Mouse (Mus musculus) heart, adult 2 months (tissue): ENCODE measurements at regions not wholly inside any gene's neighbourhood (a gene's known extent, or its start where the extent isn't known, plus 50 kb on each side); places are given as distances from the start of the nearest gene placed in this dataset.

Experiments
- DNase-seq, 2 experiments: peaks; one replicate each; pipeline ENCODE4 v3.0.0; 2021
- H3K27ac ChIP-seq: fragments of 200-600 bp; 2 replicates; pipeline ENCODE4 v1.8.1; 2022
- H3K27me3 ChIP-seq: fragments of 200-500 bp; 2 replicates; pipeline ENCODE4 v1.6.1; 2012; ENCODE audit warnings: mild to moderate bottlenecking, low read length, inconsistent platforms, mixed read lengths; ENCODE audit not compliant: control insufficient read depth, insufficient read depth
- H3K36me3 ChIP-seq: fragments of 200-500 bp; 2 replicates; pipeline ENCODE4 v1.6.1; 2012; ENCODE audit warnings: low read length, inconsistent platforms; ENCODE audit not compliant: control insufficient read depth, insufficient read depth
- H3K4me1 ChIP-seq: fragments of 200-500 bp; 2 replicates; pipeline ENCODE4 v1.6.1; 2011; ENCODE audit warnings: low read length; ENCODE audit not compliant: control insufficient read depth, insufficient read depth
- H3K4me3 ChIP-seq: fragments of 200-600 bp; 2 replicates; pipeline ENCODE4 v1.8.1; 2022
- H3K79me2 ChIP-seq: fragments of 200-500 bp; replicated peaks from 2 replicates; pipeline ENCODE4 v1.6.1; 2012; ENCODE audit warnings: mild to moderate bottlenecking, inconsistent platforms, low read length, moderate library complexity, mixed read lengths; ENCODE audit not compliant: control insufficient read depth, insufficient read depth
- H3K9ac ChIP-seq: fragments of 200-500 bp; 2 replicates; pipeline ENCODE4 v1.6.1; 2012; ENCODE audit warnings: low read depth, mild to moderate bottlenecking, control low read depth, inconsistent platforms, low read length, mixed read lengths
- CTCF ChIP-seq: fragments of 200-600 bp; IDR thresholded peaks from 2 replicates; pipeline ENCODE4 v1.8.1; 2022; ENCODE audit warnings: antibody characterized with exemption, mild to moderate bottlenecking, moderate library complexity
- EP300 ChIP-seq: fragments of 200-500 bp; IDR thresholded peaks from 2 replicates; pipeline ENCODE4 v1.6.1; 2011; ENCODE audit warnings: low read depth, low read length, control low read depth; ENCODE audit not compliant: insufficient read depth
- POLR2A ChIP-seq: fragments of 200-500 bp; IDR thresholded peaks from 2 replicates; pipeline ENCODE4 v1.6.1; 2011; ENCODE audit warnings: mild to moderate bottlenecking, low read depth, low read length, control low read depth; ENCODE audit not compliant: insufficient read depth
- WGBS: fragments of 180-500 bp; shearing (Covaris S2); methylation state at CpG from one replicate; pipeline ENCODE4 v1.1.7; 2018; 5-methylcytosine and 5-hydroxymethylcytosine counted together
- intact Hi-C: fragments of 180-260 bp; cut with DNase I; formaldehyde crosslinking; loops from one replicate; pipeline ENCODE4 v1.15.1; 2025

DNA sequence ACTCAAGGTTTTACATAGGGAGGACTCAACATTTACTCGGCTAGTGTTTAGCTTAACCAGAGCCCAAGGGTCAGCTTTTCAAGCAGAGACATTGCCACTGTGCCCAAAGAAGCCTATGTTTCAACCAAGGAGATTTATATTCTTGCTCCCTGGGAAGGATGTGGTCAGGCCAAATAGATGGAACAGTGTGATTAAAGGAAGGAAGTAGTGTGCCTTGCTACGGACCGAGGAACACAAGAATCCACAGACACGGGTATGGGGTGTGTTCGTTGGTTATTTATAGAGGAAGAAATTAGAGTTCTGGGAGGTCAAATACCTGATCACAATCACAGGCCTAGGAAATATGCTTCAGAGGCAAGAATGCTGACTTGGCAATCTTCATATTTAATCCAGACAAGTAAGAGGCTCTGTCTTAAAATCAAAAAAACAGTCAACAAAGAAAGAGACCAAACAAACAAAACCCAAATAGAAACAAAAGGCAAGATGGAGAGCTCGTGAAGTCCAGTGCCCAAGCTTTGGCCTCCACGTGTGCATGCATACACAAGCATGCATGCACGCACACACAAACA, 133.9 kb upstream of the Trp63 start:
- Histone ChIP-seq H3K27ac (no peak overlapping the region), H3K9ac (no peak overlapping the region), H3K79me2 (no peaks in the 10 kb centered on the region), H3K27me3 (no peaks in the 10 kb centered on the region), H3K4me3 (no peak overlapping the region), H3K36me3 (no peaks in the 10 kb centered on the region), H3K4me1 (no peaks in the 10 kb centered on the region)
- WGBS: 71% methylated on average over 8 of the region's 8 CpGs
- TF ChIP-seq CTCF (no peak), EP300 (no peak), POLR2A (no peak)
- DNase-seq: no peak
- intact Hi-C loops: no loop called here

DNA sequence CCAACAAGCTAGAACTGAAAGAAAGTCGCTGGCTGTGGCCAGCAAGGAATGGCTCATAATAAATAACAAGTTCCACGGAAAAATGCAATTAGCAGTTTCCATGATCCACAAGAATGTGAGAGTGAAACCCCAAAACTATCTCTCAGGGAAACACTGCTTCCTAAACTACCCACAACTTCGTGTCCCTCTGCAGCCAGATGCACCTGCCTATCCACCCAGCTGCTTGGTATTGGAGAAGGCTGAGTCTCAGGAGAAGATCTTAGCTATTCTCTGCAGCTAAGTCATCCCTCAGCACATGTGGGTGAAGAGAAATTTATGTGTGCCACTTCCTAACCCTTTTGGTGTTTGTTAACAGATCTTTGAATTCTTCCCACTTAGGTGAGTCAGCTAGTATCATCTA, 126.4 kb upstream of the Trp63 start:
- intact Hi-C loops: no loop called here
- no peak for DNase-seq

DNA sequence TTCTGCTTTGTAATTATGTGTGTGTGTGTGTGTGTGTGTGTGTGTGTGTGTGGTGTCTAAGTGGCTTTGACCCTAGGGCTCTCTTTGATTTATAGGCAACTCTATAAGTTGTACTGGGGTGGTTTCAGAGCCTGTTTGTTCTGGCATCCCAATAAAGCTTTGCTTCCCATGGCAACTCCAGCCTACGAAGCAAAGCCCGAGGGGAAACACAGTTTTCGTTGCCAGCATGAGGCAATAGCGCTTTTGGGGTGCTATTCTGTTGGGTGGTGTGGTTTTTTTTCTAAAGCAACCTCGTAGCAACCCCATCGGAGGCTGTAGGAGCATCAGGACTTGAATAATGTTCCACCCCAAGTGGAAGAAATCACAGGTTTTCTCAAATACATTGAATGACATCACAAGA, 103.3 kb upstream of the Trp63 start:
- no peaks in the 10 kb centered on the region for H3K36me3 ChIP-seq
- no peaks in the 10 kb centered on the region for H3K79me2 ChIP-seq
- H3K27me3 ChIP-seq: no peaks in the 10 kb centered on the region
- no peak overlapping the region for H3K27ac ChIP-seq
- TF ChIP-seq CTCF: no peak
- no peak overlapping the region for H3K9ac ChIP-seq
- intact Hi-C loops: no loop called here
- WGBS: 82% methylated on average over 6 of the region's 6 CpGs
- no peaks in the 10 kb centered on the region for H3K4me1 ChIP-seq
- no peak overlapping the region for H3K4me3 ChIP-seq
- DNase-seq: no peak

More for the DNA sequence above, 126.4 kb upstream of the Trp63 start:
- TF ChIP-seq POLR2A (no peak), CTCF (no peak), EP300 (no peak)
- Histone ChIP-seq H3K27me3 (no peaks in the 10 kb centered on the region), H3K4me3 (no peak overlapping the region), H3K36me3 (no peaks in the 10 kb centered on the region), H3K4me1 (no peaks in the 10 kb centered on the region), H3K9ac (no peak overlapping the region), H3K79me2 (no peaks in the 10 kb centered on the region), H3K27ac (no peak overlapping the region)
- WGBS: 68% methylated on average over 3 of the region's 3 CpGs

DNA sequence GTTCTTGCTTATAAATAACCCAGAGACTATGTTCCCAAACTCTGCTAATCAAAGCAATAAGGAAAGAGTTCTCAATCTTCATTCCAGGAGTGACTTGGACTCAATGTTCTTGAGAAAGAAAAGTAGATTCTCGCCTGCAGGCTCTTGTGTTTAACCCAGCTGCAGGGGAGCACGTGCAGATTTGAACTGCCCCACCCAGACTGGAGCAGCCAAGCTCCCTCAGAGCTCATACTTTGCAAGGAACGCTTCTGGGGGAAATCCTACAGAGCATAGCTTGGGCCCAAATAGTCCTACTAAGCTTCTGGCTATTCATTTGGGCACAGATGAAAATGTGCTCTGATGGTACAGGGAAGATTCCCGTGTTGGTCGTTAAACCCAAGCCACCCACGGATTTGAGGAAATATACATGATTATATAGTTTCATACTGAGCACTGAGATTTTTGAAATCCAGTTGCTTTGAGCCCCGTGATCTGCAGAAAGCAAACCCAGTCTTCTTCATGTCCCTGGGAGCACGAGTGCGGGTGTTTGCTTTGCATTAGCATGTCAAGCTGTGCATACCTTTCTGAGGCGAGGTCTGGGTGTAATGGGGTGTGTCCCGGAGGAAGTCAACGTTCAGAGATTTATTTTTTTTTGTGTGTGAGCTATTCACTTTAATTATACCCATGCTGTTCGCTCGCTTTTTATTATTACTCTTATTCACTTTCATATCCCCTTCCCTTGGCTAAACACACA, 99.1 kb upstream of the Trp63 start:
- Histone ChIP-seq H3K4me1 (no peaks in the 10 kb centered on the region), H3K36me3 (no peaks in the 10 kb centered on the region), H3K9ac (no peak overlapping the region), H3K79me2 (no peaks in the 10 kb centered on the region), H3K27me3 (no peaks in the 10 kb centered on the region), H3K27ac (no peak overlapping the region), H3K4me3 (no peak overlapping the region)
- WGBS: 62% methylated on average over 14 of the region's 14 CpGs
- TF ChIP-seq POLR2A (no peak), CTCF (no peak), EP300 (no peak)
- DNase-seq: no peak
- intact Hi-C loops: no loop called here

DNA sequence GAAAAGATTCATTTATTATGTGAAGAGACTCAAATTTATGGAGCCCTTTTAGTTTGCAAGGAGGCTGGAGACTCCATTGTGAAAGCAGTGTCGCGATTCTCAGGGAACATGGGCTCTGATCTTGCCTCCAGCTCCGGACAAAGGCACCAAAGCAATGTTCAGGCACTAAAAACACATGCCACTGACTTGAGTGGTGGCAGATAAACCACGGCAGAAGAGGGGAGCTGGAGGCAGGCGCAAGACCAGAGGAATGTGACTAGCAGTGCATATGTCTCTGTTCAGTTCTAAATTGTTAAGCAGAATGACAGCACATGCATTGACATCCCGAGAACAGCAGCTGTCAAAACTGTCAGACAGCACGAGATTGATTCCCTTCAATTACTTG, 98.5 kb upstream of the Trp63 start:
- 45% methylated on average over 7 of the region's 7 CpGs for WGBS
- intact Hi-C loops: no loop called here
- no peaks in the 10 kb centered on the region for H3K79me2 ChIP-seq
- no peaks in the 10 kb centered on the region for H3K4me1 ChIP-seq
- H3K36me3 ChIP-seq: no peaks in the 10 kb centered on the region
- no peak for DNase-seq
- no peak overlapping the region for H3K27ac ChIP-seq
- TF ChIP-seq CTCF: no peak
- no peak for TF ChIP-seq EP300
- no peak for TF ChIP-seq POLR2A
- H3K27me3 ChIP-seq: no peaks in the 10 kb centered on the region
- no peak overlapping the region for H3K9ac ChIP-seq
- H3K4me3 ChIP-seq: no peak overlapping the region

DNA sequence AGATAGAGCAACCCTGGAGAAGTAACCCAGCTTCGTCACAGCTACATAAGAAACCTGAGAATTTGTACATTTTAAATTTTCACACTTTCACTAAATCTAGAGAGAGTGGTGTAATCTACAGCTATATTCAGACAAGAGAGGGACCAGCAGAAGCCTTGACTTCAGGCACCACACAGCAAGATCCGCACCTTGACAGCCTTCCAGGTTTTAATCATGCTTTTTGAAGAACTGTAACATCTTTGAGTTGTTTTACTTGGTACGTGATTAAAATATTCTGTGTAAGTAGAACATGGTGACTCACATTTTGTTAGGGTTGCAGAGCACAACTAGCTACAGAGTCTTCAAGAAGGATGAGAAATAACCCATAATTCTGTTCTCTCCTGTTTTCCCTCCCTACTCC, 97.6 kb upstream of the Trp63 start:
- no peak for TF ChIP-seq POLR2A
- no peaks in the 10 kb centered on the region for H3K4me1 ChIP-seq
- no peak overlapping the region for H3K27ac ChIP-seq
- no peak overlapping the region for H3K9ac ChIP-seq
- intact Hi-C loops: no loop called here
- no peak for DNase-seq
- WGBS: 84% methylated on average over 3 of the region's 3 CpGs
- no peaks in the 10 kb centered on the region for H3K79me2 ChIP-seq
- no peaks in the 10 kb centered on the region for H3K27me3 ChIP-seq
- H3K4me3 ChIP-seq: no peak overlapping the region
- no peaks in the 10 kb centered on the region for H3K36me3 ChIP-seq
